Mouse (Mus musculus): ENCODE measurements at regions not wholly inside any gene's neighbourhood (a gene's known extent, or its start where the extent isn't known, plus 50 kb on each side); places are given as distances from the start of the nearest gene placed in this dataset.
A peak's percentile ranks its signal among the peaks of the same experiment; 100 is the strongest.

DNA sequence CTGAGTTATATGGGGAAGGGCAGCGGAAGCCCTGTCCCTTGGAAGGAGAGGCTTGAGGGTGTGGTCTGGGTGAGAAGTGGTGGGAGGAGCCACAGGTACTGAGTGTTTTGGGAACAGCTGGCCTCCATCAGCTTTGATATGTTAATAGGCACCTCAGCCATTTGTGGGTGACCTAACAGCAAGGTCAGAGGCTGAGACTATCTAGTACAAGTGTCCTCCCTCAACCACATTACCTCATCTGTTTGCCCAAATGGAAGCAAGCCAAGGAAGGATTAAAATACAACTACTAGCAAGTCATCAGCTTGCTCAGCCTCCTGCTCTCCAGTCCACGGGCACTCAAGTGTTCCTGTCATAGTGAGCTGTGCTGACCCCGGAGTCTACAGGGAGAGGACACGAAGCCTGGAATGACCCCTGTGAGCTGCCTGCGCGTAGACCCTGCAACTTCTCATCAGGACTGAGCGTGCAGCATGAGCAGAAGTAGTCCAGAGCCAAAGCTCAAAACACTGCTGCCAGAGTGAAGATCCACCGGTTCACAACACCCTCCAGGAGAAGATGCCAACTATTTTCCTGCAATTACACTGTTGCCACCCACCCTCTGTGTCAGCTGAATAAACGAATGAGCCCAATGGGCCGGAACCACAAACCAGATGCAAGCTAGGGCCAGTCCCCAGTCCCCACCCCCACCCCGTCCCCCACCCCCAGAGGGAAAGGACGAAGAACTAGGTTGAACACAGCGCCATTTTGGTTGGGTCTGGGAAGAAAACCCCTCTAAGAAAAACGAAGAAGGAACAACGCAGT is 239.6 kb downstream of the Qk start:
- DNase-seq (ENCODE audit: extremely low spot score): no peak

DNA sequence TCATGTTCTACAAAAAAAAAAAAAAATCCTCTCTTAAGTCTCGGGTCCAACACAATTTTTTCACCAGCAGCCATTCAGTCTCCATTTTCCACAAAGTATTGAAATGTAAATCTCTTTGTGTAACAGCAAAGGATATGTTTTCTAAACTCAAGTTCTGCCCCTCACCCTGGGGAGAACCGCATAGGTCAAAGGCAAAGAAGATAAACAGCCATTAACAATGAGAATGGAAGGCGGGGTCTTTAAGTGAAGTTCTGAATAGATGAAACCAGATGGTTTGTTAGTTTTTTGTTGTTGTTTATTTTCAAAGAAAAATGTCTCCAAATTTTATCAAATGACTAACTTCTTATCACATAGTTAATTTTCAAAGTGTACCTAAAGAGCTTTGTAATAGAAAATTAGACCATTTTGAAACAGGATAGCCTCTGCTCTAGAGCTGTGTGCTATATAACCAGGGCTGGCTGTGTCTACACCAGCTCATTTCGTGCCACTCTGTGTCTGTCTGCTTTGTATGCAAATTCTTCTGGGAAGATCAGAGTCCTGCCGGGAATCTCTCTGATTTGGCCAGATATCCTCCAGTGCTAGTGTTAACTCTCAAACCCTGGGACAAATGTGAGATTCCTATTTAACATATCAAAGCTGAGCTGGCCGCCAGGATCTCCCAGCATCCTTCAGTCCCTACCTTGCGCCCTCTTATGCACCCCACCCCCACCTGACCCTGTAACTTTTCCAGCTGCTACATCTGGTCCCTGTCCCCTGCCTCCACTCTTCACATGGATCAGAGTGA is 240.9 kb downstream of the Qk start:
- DNase-seq (ENCODE audit: extremely low spot score): no peak

GRCm38 (mm10) chr17:10073301-10073700 is 246.4 kb downstream of the Qk start:
- DNase-seq (ENCODE audit: extremely low spot score): no peak

DNA sequence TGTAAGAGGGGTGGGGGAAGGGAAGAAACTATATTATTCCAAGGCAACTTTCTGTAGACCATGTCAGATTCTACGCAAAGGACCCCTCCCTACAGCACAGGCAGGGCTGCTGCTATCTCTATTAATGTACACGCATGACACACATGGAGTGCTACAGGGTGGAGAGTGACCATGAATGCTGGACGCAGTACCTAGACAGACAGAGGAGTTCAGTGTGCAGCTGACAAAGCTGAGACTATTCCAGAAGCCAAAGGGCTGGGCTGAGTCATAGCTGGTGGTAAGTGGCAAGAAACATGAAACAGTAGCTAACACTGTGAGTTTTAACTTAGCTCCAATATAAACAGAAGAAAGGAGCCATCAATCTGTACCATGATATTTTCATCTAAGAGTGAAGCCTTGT is 250.4 kb downstream of the Qk start:
- no peak for DNase-seq (ENCODE audit: extremely low spot score)

GRCm38 (mm10) chr17:10065131-10065530 is 254.5 kb downstream of the Qk start:
- DNase-seq (ENCODE audit: extremely low spot score): no peak

DNA sequence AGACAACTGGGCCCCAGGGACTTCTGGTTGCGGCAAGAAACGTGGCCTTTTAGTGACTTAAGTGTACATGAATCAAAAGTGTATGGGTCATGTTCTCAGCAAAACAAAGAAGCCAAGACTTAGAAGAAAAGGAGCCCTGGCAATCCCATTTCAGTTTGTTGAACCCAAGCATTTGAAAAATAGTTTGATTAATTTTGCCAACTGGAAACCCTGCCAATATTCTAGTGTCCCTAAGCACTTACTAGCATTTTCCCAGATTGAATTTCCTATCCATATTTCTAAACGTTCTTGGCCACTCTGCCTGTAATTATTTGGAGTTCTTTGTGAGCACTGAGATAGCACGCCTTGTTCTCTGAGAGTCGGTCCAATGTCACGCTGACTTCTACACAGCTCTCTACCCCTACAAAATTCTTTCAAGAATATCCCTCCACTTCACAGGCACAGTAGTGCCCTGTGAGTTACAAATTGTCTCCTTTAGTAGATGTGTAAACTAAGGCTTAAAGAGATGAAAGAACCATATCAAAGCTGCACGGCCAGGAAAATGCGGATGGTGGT is 257.0 kb downstream of the Qk start:
- DNase-seq (ENCODE audit: extremely low spot score): no peak

- no peak for DNase-seq (ENCODE audit: extremely low spot score)
Measured at GRCm38 (mm10) chr17:10057736-10058135, 261.9 kb downstream of the Qk start.

DNA sequence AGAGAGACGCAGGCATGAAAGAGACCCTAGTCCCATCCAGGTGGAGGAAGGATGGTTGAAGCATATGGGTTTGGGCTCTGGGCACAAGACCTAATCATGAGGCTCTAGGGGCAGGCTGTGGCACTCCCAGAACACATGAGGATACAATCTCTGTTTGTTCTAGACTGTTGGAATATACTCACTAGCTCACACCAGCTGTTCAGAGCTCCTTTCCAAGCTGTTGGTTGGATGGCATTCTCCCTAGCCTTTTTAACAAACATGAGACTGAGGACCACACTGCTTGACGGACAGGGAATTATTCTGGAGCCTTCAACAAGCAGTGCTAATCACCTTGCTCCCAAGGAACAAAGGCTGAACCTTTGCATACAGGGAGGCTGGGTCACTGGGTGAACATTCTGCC is 263.6 kb downstream of the Qk start:
- DNase-seq (ENCODE audit: extremely low spot score): no peak

- DNase-seq (ENCODE audit: extremely low spot score): no peak
Measured at GRCm38 (mm10) chr17:10054375-10054774, 265.3 kb downstream of the Qk start.

DNA sequence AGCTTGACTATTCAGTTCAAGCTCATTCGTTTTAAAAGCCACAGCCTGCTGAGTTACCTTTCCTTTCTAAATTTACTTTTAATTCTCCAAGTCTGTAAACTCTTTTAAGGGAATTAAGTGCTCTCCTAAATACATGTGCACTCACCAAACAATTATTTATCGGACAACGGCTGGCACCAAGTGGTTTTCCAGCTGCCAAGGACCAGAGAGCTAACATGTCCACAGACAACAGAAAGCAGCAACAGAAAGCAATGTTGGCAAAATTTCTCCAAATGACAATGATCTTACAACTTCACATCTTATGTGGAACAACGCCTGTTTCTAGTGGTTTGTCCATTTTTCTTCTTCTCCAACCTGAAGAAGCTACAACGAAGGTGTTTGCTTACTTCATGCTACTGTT is 275.3 kb downstream of the Qk start:
- DNase-seq (ENCODE audit: extremely low spot score): no peak

DNA sequence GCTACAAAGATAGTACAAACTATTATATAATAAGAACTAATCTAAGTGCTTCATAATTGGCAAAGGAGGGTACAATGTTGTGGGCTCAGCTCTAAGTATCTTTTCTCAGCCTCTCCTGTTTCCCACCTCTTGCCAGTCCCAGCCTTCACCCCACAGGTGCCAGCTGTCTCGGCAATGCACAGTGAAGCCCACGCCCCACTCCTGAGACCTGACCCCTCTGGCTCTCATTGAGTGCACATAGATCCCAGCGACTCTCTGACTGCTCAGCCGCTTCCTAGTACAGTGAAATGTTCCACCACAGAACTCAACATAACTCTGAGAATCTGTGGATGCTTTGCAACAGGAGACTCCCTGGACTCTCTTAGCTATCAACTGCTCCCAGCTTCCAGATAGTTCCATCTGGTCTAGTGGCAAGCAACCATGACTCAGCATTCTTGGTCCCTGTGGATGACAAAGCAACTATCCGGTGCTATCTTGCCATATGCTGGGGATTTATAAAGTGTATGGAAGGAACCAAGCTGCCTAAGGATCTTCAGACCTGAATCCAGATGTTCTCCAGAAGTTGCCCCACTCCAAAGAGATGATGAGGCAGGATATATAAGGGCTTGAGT is 277.5 kb downstream of the Qk start:
- DNase-seq (ENCODE audit: extremely low spot score): no peak

DNA sequence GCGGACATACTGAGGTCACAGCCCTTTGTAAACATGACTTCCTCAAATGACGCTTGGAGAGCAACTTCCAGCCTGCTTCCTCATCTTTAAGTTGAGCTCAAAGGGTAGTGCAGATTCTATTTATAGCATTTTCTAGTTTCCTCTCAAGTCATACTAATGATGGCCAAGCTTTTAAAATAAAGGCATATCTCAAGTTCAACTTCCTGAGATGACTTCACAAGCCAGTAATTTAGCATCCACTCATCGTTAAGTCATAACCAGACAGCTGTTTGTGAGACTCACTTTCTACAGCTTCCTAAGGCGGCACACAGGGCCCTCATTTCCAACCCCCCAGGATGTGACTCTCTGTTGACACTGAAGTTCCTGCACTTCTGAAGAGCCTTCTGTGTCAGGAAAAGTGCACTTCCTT is 278.7 kb downstream of the Qk start:
- no peak for DNase-seq (ENCODE audit: extremely low spot score)

GRCm38 (mm10) chr17:10040375-10040774 is 279.3 kb downstream of the Qk start:
- no peak for DNase-seq (ENCODE audit: extremely low spot score)

DNA sequence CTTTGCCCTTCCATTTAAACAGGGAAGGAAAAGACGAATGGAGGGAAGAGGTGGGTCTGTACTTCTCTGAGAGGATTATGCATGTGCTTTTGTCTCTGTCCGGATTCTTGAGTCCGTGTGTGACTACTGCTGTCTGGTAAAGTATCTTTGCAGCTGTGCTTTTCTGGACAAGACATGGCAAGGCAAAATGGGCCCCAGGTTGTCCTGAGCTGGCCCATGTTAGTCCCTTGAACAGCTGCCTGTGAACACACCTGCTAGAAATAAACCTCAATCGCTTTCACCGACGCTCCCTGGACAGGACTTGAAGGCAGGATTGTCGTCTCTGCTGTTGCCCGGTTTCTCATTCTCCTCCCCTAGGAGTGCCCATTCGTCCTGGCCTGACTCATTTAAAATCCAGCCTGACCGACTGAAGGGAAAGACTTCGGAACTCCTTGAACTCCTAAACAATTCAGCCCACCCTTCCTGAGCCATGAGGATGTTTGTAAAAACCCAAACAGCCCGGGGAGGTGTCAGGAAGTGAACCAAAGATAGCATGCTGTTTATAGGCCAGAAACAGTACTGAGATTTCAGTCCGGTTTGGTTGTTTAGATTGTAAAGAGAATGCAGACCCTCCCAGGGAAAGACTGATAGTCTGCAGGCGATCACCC is 281.7 kb downstream of the Qk start:
- no peak for DNase-seq (ENCODE audit: extremely low spot score)

GRCm38 (mm10) chr17:10033510-10033909 is 286.1 kb downstream of the Qk start:
- DNase-seq (ENCODE audit: extremely low spot score): no peak

DNA sequence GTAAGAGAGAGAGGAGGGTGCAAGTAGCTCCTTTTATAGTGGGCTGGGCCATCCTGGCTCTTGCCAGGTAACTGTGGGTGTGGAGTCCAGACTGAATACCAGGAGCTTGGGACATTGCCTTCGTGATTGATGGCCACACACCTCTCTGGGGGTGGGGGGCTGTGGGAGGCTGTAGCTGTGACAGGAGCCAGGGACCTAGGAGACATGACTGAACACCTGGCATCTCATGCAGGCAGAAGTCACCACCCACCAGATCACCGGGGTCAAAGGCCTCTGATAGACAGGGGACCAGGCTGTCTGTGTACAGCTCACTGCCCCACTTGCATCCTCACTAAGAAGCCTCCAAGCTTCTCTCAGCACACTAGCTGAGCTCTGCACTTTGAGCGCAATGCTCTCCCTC is 288.6 kb downstream of the Qk start:
- no peak for DNase-seq (ENCODE audit: extremely low spot score)

DNA sequence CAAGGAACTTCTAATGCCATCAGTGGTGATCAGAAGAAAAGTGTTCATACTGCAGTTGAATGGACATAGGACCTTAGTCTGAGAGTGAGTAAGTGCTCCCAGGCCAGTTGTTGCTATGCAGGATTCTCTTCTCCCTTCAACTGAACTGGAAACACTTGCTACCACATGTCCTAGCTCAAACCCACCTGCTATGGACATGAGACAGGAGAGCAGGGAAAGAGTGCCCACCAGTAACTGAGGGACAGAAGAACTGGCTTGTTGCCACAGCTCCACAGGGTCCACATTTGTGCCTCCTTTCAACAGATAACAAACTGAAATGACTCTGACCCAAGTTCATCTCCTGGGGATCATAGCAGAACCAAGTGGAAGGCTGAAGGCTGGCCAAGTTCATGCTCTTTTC is 292.9 kb downstream of the Qk start:
- no peak for DNase-seq (ENCODE audit: extremely low spot score)

DNA sequence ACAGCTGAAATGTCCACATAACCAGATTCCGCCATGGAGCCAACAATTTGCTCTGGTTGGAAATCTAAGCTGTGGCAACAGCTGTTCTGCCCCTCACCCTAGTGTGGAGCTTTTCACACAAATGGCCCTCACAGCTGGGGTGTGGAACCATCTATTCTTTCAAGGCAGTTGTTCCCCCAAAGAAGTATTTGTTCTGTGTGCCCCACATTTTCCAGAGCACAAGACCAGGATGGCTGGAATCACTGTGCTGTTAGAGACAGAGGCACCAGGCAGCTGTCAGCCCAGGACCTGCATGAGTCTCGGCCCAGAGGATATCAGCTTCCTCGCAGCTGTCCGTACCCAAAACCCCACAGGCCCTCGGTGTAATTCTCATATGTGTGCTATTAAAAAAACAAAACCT is 294.4 kb downstream of the Qk start:
- no peak for DNase-seq (ENCODE audit: extremely low spot score)

DNA sequence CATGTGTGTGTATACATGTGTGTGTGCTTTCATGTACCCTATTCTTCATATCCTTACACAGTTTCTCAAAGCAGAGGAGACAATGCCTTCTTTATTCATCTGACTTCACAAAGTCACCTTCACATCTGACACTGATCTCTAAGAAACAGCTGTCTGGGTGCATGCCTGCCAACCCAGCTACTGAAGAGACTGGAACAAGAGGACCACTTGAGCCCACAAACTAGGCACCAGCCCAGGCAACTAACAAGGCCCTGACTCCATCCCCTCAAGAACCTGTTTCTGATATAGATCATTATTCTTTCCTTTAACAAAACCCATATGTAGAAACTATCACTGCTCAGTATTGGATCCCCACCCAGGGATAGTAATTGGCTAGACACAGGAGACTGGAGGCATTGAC is 295.3 kb downstream of the Qk start:
- DNase-seq (ENCODE audit: extremely low spot score): no peak

DNA sequence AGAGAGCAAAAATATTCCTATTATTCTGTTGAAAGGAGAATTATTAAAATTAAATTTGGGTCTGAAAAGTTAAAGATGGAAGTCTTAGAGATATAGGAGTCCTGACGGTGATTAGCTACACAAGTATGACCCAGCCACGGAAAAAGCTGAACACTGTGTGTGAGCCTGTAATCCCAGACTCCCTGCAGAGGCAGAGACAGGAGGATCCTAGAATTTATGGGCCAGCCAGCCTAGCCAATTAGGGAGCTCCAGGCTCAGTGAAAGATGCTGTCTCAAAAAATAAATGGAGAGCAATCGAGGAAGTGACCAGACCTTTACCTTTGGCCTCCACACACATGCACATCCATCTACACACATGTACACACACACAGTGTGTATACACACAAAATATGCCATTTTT is 307.5 kb downstream of the Qk start:
- peak; percentile 15 for DNase-seq (ENCODE audit: extremely low spot score)

GRCm38 (mm10) chr17:10011728-10012127 is 307.9 kb downstream of the Qk start:
- no peak for DNase-seq (ENCODE audit: extremely low spot score)

DNA sequence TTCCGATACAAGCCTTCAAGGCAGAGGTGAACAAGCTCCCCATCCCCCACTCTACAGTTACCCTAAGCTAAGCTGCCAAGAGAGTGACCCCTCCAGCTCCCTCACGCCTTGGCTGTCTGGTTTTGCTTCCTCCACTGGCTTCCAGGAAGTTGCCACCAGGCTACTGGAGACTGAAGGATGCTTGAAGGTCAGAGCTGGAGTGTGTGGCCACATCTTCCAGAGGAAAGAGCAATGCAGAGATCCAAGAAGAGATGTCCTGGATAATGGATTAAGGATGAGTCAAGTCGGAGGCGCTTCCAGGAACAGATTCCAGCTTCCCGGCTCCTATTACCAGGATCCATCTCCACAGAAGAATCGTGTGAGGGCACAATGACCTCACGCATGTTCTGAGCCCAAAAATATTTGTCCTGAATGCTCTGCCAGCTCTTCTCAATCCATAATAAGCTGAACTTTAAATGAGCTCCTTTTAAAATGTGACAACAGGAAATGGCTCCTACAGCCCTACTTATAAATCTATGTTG is 318.5 kb downstream of the Qk start:
- DNase-seq (ENCODE audit: extremely low spot score): no peak
